Mouse (Mus musculus) erythroblast, embryonic 14.5 days (primary cell): ENCODE data around the gene Adamtsl4.

Experiments used
- GATA1 ChIP-seq: IDR thresholded peaks from 2 replicates; pipeline ENCODE4 v1.6.1; 2012; ENCODE audit warnings: low read length, inconsistent platforms, mixed read lengths
- TAL1 ChIP-seq: IDR thresholded peaks from 3 replicates; pipeline ENCODE4 v1.6.1; 2012; ENCODE audit warnings: low read length, inconsistent platforms, mixed read lengths

- TF ChIP-seq GATA1 (no peak), TAL1 (no peak)
These were observed 18.6 kb upstream of the Adamtsl4 start for GRCm38 (mm10) chr3:95706273-95706672.
